Mouse (Mus musculus): ENCODE measurements around the gene Gm20425. TPM values are rescaled to one million over a fixed set of nuclear protein-coding genes. Genes with fewer than 3 reads are reported as not detected.

Gm20425 gene
- polyA plus RNA-seq, 1 experiment from 2014 or later, result 0.68 TPM

GRCm38 (mm10) chr9:103140384-103140783, 89.7 kb downstream of the Gm20425 start:
- Histone ChIP-seq H3K27ac (ENCODE audit: low read depth, low read length) (no peak overlapping the region), H3K4me3 (ENCODE audit: low read depth, low read length) (no peak overlapping the region), H3K27me3 (ENCODE audit: control insufficient read depth, insufficient read depth, low read length) (no peaks in the 10 kb centered on the region), H3K4me1 (ENCODE audit: control insufficient read depth, insufficient read depth, low read length) (peaks cover 12% of the 10 kb centered on the region), H3K36me3 (ENCODE audit: control insufficient read depth, insufficient read depth, low read length) (0 out of 2 replicates have a peak, but pooled peaks cover 9% of the 10 kb centered on the region), H3K9me3 (ENCODE audit: control insufficient read depth, low read length) (no peaks in the 10 kb centered on the region), H3K9ac (replicated peaks; ENCODE audit: low read depth, low read length) (no peak overlapping the region), H3K4me2 (ENCODE audit: low read depth, low read length) (no peak overlapping the region)
- no peak for ATAC-seq (ENCODE audit: low read depth)
- WGBS, result 85% methylated on average over 6 of the region's 6 CpGs

Other genes starting within 250 kb of the Gm20425 start
- 1.0 and 3.4 TPM in 2 replicates for gene Slco2a1, start 241.6 kb downstream of the Gm20425 start, polyA plus RNA-seq (2014; fragmentation: Nextera tagmentation; extraction: Ambion mirVana)
- 92.1 and 95.2 TPM in 2 replicates for gene Rab6b, start 118.5 kb downstream of the Gm20425 start, polyA plus RNA-seq (2014; fragmentation: Nextera tagmentation; extraction: Ambion mirVana)
- 57.3 and 60.6 TPM in 2 replicates for gene Srprb, start 28.2 kb downstream of the Gm20425 start, polyA plus RNA-seq (2014; fragmentation: Nextera tagmentation; extraction: Ambion mirVana)
- gene Trf, start 137 bp upstream of the Gm20425 start, polyA plus RNA-seq (2014; fragmentation: Nextera tagmentation; extraction: Ambion mirVana), result 28.0 and 47.3 TPM in 2 replicates
- 0.40 and 0.68 TPM in 2 replicates for gene 1300017J02Rik, start 74.8 kb upstream of the Gm20425 start, polyA plus RNA-seq (2014; fragmentation: Nextera tagmentation; extraction: Ambion mirVana)
- gene Topbp1, start 74.9 kb upstream of the Gm20425 start, polyA plus RNA-seq (2014; fragmentation: Nextera tagmentation; extraction: Ambion mirVana), result 13.7 and 22.0 TPM in 2 replicates
- gene Cdv3, start 135.5 kb upstream of the Gm20425 start, polyA plus RNA-seq (2014; fragmentation: Nextera tagmentation; extraction: Ambion mirVana), result 53.1 and 71.5 TPM in 2 replicates

Data from neural tube, embryonic 14.5 days (tissue).